Mouse (Mus musculus): Measurements from ENCODE around the gene Ddx43.

- no peak for TF ChIP-seq POLR2A (IDR thresholded peaks at IDR 0.05; ENCODE audit: control insufficient read depth, extremely low read depth, insufficient read depth, low read length, poor library complexity)
- no peak for TF ChIP-seq CTCF (IDR thresholded peaks at IDR 0.05; ENCODE audit: borderline replicate concordance, control insufficient read depth, extremely low read depth, insufficient read depth, low read length, poor library complexity)
These were observed 46.6 kb downstream of the Ddx43 start for GRCm38 (mm10) chr9:78442237-78442578.
